Mouse (Mus musculus) adrenal gland (tissue): ENCODE data around the gene Osbpl2.

Experiments used
- intact Hi-C: fragments of 180-260 bp; cut with DNase I; formaldehyde crosslinking; loops from one replicate; pipeline ENCODE4 v1.15.1; 2025
- long read RNA-seq, 2 experiments: library from polyadenylated mRNA; unstranded; transcript quantifications; one replicate each; pipeline ENCODE4 v2.0.0; 2020; ENCODE audit warnings: borderline replicate concordance in 1 of 2; ENCODE audit not compliant: insufficient replicate concordance in 1 of 2

The Osbpl2 gene
- long read RNA-seq, experiment 1, transcript Osbpl2-201 (14 exons, 2,805 nt): major isoform, 12 of 20 reads
- long read RNA-seq, experiment 1, partial matches to known transcripts: 0 of 20 reads
- long read RNA-seq, experiment 1, other reads (novel, unspliced or antisense): 7 of 20 reads
- long read RNA-seq, experiment 2, transcript Osbpl2-201 (14 exons, 2,805 nt): major isoform, 18 of 24 reads
- long read RNA-seq, experiment 2, partial matches to known transcripts: 1 of 24 reads
- long read RNA-seq, experiment 2, other reads (novel, unspliced or antisense): 5 of 24 reads

DNA sequence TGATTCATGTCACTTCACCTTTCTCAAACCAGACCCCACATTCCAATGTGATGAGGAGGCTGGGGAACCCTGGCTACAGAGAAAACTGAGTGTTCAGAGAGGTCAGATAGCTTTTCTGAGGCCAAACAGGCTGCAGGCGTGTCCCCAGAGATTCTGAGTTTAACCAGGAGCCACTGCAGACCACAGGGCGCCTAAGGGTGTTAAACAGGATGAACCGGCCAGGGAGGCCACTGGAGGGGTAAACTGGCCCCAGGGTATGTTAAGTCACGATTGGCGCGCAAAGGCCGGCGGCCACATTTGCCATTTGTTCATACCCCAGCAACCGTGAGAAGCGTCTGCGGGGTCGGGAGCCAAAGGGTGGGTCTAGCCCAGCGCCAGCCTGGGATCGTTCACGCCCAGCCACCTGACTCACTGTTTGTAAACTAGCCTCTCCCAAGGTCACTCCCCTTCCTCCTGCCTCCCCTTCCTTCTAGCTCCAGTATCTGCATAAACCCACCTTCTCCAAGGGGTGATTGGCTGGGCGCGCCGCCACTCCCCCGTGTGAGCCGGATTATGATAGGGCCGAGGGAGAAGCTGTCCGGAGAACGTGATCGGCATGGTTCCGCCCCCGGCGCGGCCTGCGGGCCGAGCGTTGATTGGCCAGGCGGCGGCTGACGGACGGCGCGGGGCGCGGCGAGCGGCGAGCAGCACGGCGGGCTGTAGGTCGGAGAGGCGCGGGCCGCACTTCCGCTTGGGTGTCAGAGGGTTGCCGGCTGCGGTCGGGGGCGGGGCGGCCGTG lies at the start of gene Osbpl2:
Osbpl2 (plus strand) TSS at position 646 of the 778 bp plus-strand sequence.
- intact Hi-C loops: no loop called here

- intact Hi-C loops: no loop called here
Measured at GRCm38 (mm10) chr2:180069770-180070480, 49.2 kb upstream of the Osbpl2 start.

DNA sequence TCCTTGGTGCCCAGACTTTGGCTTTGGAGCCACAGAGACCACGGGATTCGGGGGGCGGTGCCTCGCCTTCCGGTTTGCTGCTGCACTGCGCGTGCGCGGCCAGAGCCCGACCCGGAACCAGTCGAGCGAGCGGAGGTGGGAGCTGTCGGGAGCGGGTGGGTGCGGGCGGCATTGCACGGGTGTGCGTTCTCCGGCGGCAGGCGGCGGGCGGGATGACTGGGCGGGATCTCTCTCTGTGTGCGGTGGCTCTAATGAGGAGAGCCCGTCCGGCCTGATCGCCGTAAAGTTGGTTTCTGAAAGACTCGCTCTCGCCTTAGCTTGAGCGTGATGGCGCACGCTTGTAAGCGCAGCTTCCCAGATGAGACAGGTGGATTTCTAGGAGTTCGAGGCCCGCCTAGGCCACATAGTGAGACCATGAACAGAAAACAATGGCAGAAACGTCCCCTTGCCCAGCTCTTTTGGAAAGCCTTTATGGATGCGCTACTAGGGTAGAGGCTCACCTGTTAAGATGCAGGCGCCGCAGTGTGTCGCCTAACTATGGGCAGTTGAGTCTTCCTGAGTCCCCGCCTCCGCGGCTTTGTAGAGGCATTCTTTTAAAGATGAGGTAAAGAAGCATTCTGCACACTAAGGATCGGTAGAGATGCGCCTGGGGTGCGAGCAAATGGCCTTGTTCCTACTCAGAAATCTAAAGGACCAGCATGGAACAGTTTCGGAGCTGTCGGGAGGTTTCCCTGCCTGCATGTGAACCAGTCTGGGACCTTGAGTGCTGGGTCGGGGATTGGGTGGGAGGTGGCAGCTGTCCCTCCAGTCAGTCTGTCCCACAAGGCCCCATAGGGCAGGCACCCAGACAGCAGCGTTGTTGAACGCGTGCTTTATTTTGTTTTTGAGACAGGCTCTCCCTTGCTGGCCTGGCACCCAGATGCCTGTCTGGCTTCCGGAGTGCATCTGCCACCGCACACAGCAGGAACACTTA lies 48.3 kb upstream of the Osbpl2 start, which contains the start of gene Mtg2:
Mtg2 (plus strand) TSS at position 108 of the 973 bp plus-strand sequence.
- intact Hi-C loops: no loop called here

- intact Hi-C loops: no loop called here
Measured at GRCm38 (mm10) chr2:180071671-180072070, 47.4 kb upstream of the Osbpl2 start.

- intact Hi-C loops: no loop called here
Measured at GRCm38 (mm10) chr2:180072886-180073285, 46.2 kb upstream of the Osbpl2 start.

DNA sequence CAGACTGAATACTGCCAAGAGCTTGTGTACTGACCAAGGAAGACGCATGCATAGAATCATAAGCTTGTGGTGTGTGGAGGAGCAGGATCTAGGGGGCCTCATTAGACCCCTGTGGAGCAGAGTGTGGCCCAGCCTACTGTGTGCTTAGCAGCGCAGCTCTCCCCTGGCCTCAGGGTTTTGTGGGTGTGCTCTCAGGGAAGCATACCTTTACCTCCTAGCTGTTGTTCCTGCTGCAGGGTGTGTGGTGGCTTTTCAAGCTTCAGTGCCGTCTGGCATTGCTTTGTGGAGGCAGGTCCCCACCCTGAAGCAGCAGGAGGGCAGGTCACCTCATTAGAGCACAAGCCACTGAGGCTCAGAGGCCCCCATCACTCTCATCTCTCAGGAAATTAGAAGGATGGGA lies 41.5 kb upstream of the Osbpl2 start:
- intact Hi-C loops: no loop called here

DNA sequence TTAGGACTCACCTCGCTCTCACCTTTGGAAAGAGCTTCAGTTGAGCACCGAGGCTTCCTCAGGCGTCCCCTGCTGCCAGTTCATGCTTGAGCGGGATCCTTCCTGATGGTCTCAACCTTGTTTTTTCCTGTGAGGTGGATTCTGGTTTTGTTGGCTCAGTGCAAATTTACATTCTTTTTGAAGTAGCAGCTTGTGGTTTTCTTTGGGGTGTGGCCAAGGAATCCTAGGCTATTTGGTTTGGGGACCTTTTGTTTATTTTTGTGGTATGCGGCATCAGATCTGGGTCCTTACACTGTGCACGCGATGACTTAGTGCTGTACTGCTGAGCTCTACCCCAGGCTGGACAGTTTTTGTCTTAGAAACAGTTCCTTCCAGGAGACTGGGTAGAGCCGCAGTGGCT lies 38.4 kb upstream of the Osbpl2 start:
- intact Hi-C loops: no loop called here

- intact Hi-C loops: no loop called here
Measured at GRCm38 (mm10) chr2:180083063-180083462, 36.0 kb upstream of the Osbpl2 start.

DNA sequence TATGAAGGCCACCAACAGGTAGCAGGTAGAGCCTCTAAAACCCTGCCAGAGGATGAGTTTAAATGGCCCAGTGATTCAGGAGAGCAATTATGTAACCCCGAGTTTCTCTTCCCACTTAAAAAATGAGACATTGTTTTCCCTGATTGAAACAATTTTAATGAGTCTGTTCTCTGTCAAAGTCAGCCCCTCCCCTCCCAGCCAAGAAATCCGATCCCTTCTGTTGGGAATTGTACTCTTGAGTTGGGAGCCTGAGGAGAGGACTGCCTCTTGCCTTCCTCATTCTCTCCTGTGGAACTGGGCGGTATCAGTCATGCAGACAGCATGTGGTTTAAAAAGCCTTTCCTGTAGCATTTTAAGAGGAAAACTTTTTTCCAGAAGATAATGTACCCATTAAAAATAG lies 34.5 kb upstream of the Osbpl2 start:
- intact Hi-C loops: no loop called here

GRCm38 (mm10) chr2:180085926-180086636 lies 33.0 kb upstream of the Osbpl2 start:
- intact Hi-C loops: no loop called here

GRCm38 (mm10) chr2:180086637-180087027 lies 32.5 kb upstream of the Osbpl2 start:
- intact Hi-C loops: no loop called here

- intact Hi-C loops: no loop called here
Measured at GRCm38 (mm10) chr2:180087472-180087871, 31.6 kb upstream of the Osbpl2 start.

DNA sequence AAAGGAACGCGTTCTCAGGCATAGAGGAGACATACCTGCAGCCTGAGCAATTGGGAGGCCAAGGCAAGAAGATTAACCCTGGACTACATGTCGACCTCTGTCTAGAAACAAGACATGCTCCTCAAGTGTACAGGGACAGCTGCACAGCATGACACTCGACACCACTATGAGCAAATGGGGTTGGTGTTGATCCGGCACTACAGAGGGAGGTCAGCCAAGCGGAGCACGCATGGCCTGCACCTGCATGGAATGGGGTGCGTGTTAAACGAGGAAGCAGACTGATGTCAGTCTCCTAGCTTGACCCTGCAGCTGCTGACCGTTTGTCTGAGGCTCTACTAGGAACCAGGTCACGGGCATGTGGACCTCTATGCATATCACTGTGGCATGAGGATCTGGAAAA lies 28.8 kb upstream of the Osbpl2 start:
- intact Hi-C loops: no loop called here

DNA sequence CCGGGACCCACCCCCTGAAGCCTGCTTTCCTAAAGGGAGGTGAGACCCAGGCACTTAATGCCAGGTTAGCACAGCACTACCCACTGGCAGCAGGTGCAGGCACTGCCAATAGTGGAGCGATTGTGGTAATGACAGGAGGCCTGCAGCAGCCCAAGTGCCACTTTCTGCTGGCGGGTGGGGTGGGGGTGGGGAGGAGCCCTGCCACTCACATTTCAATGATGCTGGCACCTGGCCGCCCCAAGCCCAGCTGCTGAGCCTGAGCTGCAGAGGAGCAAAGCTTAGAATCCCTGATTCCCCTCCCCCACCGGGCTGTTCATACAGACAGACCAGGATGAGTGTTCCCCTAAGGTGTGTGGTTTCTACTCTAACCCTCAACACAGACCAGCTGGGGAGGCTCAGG lies 23.4 kb upstream of the Osbpl2 start:
- intact Hi-C loops: no loop called here

DNA sequence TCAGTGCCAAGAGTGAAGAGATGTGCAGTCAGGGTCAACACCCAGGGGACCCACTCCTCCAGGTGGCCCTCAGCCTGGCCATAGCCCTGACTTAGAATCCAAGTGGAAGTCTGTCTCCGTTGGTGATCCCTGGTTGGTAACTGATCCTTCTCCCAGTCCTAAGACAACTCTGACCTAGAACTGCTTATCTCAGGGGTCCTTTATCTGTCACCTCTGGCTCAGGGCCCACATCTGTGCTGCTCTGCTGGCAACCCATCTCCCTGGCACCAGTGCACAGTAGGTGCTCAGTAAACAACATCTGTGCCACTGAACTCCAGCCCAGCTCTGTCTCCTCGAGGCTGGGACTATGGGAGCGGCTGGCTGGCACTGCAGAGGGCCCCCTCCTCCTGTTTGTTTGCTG lies 21.5 kb upstream of the Osbpl2 start:
- intact Hi-C loops: no loop called here

DNA sequence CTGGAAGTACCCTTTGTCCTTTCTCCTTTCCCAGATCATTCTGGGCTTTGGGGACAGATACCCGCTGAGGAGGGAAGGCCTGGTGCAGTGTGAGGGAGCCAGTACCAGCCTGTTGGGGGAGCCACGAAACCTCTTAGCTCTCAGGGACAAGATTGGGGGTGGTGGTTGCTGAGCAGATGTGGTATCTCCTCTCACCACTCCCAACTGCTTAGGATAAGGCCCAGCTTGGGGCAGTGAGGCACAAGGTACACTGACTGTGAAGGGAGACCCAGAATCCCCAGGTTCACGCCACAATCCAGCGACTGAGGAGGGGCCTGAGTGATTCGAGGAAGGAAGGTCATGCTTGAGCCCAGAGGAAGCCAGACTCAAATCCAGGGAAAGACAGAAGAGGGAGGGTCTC lies 20.9 kb upstream of the Osbpl2 start:
- intact Hi-C loops: no loop called here

DNA sequence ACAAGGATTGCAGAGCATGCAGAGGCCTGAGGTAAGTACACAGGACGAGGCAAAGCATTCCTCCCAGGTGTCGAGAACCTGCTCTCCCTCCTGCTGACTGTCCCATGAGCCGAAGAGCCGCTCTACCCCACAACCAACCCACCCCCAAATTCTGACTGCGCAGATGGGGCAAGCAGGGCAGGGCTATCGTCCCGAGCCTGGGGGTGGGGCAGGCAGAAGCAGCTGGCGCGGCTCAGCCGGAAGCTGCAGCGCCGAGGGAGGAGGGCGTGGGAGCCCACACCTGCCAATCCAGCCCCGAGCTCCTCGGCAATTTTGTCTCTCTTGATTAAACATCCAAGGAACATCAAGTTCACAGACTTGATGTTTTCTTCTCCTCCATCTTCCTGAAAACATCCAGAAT lies 19.6 kb upstream of the Osbpl2 start:
- intact Hi-C loops: no loop called here

- intact Hi-C loops: no loop called here
Measured at GRCm38 (mm10) chr2:180103151-180103977, 15.7 kb upstream of the Osbpl2 start.

- intact Hi-C loops: no loop called here
Measured at GRCm38 (mm10) chr2:180103978-180104658, 15.0 kb upstream of the Osbpl2 start, which contains the start of gene Hrh3. TSS of gene Hrh3 (minus strand) at chr2:180104488.
